Mouse (Mus musculus) cerebellum, postnatal 4 days (tissue): ENCODE measurements around the gene Vsig10.
"Not testable (repeated sequence)": the region's sequence is repeated elsewhere in the genome, so short reads cannot be mapped to it uniquely, and the experiment has no call there.

ENCODE experiments used
- DNase-seq, 2 experiments: peaks; one replicate each; pipeline ENCODE4 v3.0.0; 2022; ENCODE audit warnings: low spot score in 2 of 2, mixed read lengths in 1 of 2

The Vsig10 gene

GRCm38 (mm10) chr5:117355648-117356303 is 36.9 kb downstream of the Vsig10 start:
- no peak for DNase-seq

- peak in 1 of 2 experiments; percentile 34 for DNase-seq
Observed at GRCm38 (mm10) chr5:117356365-117357128, 37.7 kb downstream of the Vsig10 start.

GRCm38 (mm10) chr5:117357129-117357477 is 38.2 kb downstream of the Vsig10 start, which contains the start of gene Wsb2:
Gene Wsb2, plus strand, starts transcription at chr5:117357304.
- peak; percentile 67 to 80 for DNase-seq

GRCm38 (mm10) chr5:117357478-117358247 is 38.8 kb downstream of the Vsig10 start:
- DNase-seq = no peak

- DNase-seq = no peak
Observed at GRCm38 (mm10) chr5:117358248-117358630, 39.4 kb downstream of the Vsig10 start.

- peak; percentile 71 to 87 for DNase-seq
Observed at GRCm38 (mm10) chr5:117358725-117359124, 39.8 kb downstream of the Vsig10 start.

- no peak for DNase-seq
Observed at GRCm38 (mm10) chr5:117359497-117360227, 40.8 kb downstream of the Vsig10 start.

GRCm38 (mm10) chr5:117360228-117360515 is 41.3 kb downstream of the Vsig10 start:
- no peak for DNase-seq

GRCm38 (mm10) chr5:117360631-117361541 is 42.0 kb downstream of the Vsig10 start:
- no peak for DNase-seq

- DNase-seq = no peak
Observed at GRCm38 (mm10) chr5:117361590-117361989, 42.7 kb downstream of the Vsig10 start.

- DNase-seq = no peak
Observed at GRCm38 (mm10) chr5:117363066-117363782, 44.3 kb downstream of the Vsig10 start.

- no peak for DNase-seq
Observed at GRCm38 (mm10) chr5:117364821-117365220, 45.9 kb downstream of the Vsig10 start.

- no peak for DNase-seq
Observed at GRCm38 (mm10) chr5:117365904-117366561, 47.1 kb downstream of the Vsig10 start.

GRCm38 (mm10) chr5:117367206-117367605 is 48.3 kb downstream of the Vsig10 start:
- no peak for DNase-seq

GRCm38 (mm10) chr5:117370592-117370991 is 51.7 kb downstream of the Vsig10 start:
- DNase-seq = no peak

GRCm38 (mm10) chr5:117373418-117373817 is 54.5 kb downstream of the Vsig10 start:
- no peak for DNase-seq

GRCm38 (mm10) chr5:117374372-117375049 is 55.6 kb downstream of the Vsig10 start:
- no peak for DNase-seq

GRCm38 (mm10) chr5:117376331-117376761 is 57.5 kb downstream of the Vsig10 start:
- no peak for DNase-seq

- DNase-seq = not testable (repeated sequence)
Observed at GRCm38 (mm10) chr5:117377731-117378130, 58.8 kb downstream of the Vsig10 start.
